Mouse (Mus musculus): ENCODE results near the gene Mex3d.

Gene Mex3d

DNA sequence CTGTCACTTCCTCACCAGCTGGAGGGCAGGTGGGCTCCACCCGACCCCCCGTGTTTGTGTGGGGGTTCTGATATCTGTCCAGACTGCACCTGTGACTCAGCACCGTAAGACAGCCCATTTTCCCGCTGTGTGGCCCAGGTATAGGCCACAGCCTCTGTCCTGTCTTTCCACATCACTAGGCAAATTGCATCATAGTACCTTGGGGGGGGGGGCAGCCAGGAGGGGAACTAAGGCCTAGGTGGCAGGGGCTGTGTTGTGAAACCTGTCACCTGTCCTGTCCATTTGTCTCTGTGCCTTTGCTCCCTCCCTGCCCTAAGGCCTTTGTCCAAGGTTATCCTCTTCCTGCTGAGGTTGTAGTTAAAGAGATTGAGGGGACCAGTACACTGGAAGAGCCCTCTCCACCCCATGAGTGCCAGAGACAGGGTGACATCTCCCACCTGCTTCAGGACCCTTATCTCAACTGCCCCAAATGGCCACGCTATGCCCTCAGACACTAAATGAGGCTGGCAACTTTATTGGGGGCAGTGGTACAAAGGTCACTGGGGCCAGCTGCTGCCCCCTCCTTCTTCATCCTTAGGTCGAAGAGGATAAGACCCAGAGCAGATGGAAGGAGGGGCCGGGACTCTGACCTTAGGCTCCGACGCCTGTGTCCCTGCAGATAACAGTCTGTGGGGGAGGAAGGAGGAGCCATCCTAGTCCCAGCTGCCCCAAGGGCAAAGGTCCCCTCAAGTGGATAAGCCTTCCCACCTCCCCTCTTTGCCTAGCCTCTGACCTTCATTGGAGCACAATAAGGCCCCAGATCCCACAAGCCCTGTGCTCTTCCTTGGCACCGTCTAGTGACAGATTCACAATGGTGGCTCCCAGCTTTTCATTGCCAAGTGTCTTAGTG, 55.6 kb downstream of the Mex3d start:
- in situ Hi-C loops (cut with MboI, MseI): no loop called here

DNA sequence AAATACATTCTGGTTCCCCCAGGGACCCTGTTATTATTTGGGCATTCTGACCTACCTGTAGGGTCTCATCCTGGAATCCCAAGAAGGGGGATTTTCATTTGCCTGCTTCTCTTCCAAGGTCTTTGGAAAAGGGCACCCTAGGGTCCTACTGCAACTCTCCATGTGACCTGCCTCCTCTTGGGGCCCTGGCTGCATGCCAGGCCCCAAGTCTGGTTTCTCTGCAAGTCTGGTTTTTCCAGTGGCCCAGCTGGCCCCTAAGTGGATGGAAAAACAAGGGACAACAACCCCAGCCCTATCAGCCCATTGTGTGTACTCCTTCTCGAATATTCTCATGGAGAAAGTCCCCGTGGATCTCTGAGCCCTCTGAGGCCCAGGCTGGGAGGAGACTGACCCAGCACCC, 56.6 kb downstream of the Mex3d start:
- in situ Hi-C loops (cut with MboI, MseI): no loop called here
